Mouse (Mus musculus) adrenal gland, postnatal 0 days (tissue): Measurements from ENCODE around the gene Rnase2a. TPM values are rescaled to one million over a fixed set of nuclear protein-coding genes. Genes with fewer than 3 reads are reported as not detected.

Experiments used
- polyA plus RNA-seq: library from polyadenylated mRNA; unstranded; fragments of >200 nt; fragmentation: Nextera tagmentation; extraction: Ambion mirVana; gene quantifications from 2 replicates; pipeline ENCODE4 v1.2.1, GENCODE M21; 2015

Rnase2a gene
- not detected in 2 replicates for polyA plus RNA-seq

GRCm38 (mm10) chr14:51256041-51256440 lies at the start of gene Rnase2a:
TSS of gene Rnase2a (minus strand) at chr14:51256112.

Other genes with a start within 250 kb of the Rnase2a start
- 0.25 TPM in 1 of 2 replicates, not detected in the other for gene Rnase10, start 248.4 kb downstream of the Rnase2a start, polyA plus RNA-seq
- not detected in 2 replicates for gene Rnase9, start 214.2 kb downstream of the Rnase2a start, polyA plus RNA-seq
- gene Rnase11, start 205.9 kb downstream of the Rnase2a start, polyA plus RNA-seq = not detected in 2 replicates
- gene Rnase12, start 198.5 kb downstream of the Rnase2a start, polyA plus RNA-seq = 1.4 and 1.9 TPM in 2 replicates
- 0.03 and 0.05 TPM in 2 replicates for gene Olfr750, start 181.7 kb downstream of the Rnase2a start, polyA plus RNA-seq
- gene Rnase4, start 165.0 kb downstream of the Rnase2a start, polyA plus RNA-seq = 122 and 245 TPM in 2 replicates
- gene Ang, start 165.0 kb downstream of the Rnase2a start, polyA plus RNA-seq = 14.8 and 20.1 TPM in 2 replicates
- gene Eddm3b, start 141.7 kb downstream of the Rnase2a start, polyA plus RNA-seq = 0.08 TPM in 1 of 2 replicates, not detected in the other
- gene Rnase6, start 132.2 kb downstream of the Rnase2a start, polyA plus RNA-seq = 0.99 and 1.6 TPM in 2 replicates
- 2.3 and 3.7 TPM in 2 replicates for gene Rnase1, start 109.3 kb downstream of the Rnase2a start, polyA plus RNA-seq
- gene Rnase2b, start 93.9 kb downstream of the Rnase2a start, polyA plus RNA-seq = not detected in 2 replicates
- gene Ang2, start 57.0 kb downstream of the Rnase2a start, polyA plus RNA-seq = not detected in 2 replicates
- not detected in 2 replicates for gene Ear14, start 52.7 kb downstream of the Rnase2a start, polyA plus RNA-seq
- gene Gm7247, start 105.6 kb upstream of the Rnase2a start, polyA plus RNA-seq = not detected in 2 replicates
- not detected in 2 replicates for gene Vmn2r88, start 154.7 kb upstream of the Rnase2a start, polyA plus RNA-seq
- 0.06 TPM in 1 of 2 replicates, not detected in the other for gene Vmn2r89, start 195.7 kb upstream of the Rnase2a start, polyA plus RNA-seq